Mouse (Mus musculus) adrenal gland, adult (tissue): ENCODE results near the gene Cald1.
A peak's percentile ranks its signal among the peaks of the same experiment; 100 is the strongest.

ENCODE experiments used
- DNase-seq, 2 experiments: peaks; one replicate each; pipeline ENCODE4 v3.0.0; 2022 to 2023; ENCODE audit warnings: low spot score in 1 of 2; ENCODE audit not compliant: inconsistent age in 2 of 2

Cald1 gene

DNA sequence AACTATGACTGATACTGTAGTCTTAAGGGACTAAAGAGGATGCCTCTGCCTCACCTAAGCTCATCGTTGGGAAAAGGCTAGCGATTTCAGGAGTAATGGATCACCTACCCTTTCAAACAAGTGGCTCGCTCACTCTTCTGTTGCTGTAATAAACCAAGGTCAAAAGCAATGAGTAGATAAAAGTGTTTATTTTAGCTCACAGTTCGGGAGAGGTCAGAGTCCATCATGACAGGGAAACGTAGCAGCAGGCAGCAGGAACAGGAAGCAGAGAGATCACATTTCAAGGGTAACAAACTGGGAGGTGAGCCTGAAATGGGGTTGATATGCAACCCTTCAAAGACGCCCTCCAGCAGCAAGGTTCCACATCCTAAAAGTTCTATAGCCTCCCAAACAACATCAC, 64.3 kb downstream of the Cald1 start:
- DNase-seq: no peak

DNA sequence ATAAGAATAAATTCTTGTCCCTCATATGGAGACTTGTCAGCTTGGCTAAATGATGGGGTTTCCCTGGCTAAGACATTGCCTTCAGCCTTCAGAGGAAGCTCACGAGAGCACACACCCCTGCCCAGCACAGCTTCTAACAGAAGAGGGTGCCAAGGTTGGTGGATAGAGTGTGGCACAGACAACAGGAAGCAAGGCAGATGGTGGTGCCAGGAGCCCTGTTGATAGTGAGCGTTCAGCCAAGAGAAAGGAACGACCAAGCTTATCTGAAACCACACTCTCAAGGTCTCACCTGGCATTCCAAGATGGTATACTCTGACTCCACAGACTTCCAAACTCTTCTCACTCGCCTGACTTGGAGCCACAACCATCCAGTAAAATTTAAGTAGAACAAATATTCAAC, 66.0 kb downstream of the Cald1 start:
- DNase-seq: no peak

DNA sequence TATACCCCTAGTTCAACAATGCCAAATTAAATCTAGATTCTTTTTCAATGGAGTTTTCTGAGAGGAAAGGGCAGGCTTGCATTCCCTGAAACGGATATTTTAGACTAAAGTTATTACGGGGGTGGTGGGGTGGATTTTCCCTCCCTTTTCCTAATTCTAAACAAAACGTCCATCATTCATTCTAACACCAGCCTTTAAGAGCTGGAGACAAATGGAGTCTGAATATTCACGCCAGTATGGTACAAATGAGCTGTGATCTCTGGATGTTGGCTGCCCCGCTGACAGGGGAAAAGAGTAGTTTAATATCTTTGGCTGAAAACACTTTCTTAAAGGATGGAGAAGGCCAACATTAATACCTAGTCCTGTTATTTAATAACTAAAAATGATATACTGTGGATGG, 66.4 kb downstream of the Cald1 start:
- DNase-seq: no peak

DNA sequence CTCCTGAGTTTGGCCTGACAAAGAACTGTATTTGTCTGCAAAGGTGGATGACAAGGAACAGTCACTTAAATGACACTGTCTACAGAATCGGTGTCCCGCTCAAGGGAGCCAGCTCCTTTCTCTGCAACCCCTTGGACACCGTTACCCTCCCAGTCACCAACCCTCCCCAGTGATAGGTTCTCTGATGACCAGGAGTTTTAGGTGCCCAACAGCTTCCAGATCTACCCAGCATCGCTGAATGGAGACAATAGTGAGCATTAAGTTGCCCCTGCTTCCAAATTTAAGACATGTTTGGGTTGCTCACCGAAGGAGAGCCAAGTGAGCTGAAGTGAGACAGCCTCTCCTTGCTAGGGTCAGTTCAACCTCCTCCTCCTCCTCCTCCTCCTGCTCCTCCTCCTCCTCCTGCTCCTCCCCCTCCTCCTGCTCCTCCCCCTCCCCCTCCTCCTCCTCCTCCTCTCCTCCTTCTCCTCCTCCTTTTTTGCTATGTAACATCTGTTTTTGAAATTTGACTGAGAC, 70.5 kb downstream of the Cald1 start:
- no peak for DNase-seq

DNA sequence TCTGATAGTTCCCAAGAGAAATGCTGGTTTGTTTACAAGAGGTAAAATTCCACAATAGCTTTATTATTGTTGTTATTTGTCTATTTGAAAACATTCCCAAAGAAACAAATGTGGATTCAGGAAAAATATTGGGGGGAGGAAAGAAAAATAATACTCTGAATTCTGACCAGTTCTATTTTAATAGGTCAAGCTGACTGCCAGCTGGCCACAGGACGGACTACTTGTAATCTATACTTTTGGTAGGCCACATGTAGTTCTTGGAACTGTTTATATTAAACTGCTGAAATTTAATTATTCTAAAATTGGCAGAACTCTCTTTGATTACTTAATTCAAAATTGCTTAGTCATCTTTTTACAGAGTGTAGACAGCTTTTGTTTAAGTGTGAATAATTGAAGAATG, 73.1 kb downstream of the Cald1 start:
- DNase-seq: no peak

DNA sequence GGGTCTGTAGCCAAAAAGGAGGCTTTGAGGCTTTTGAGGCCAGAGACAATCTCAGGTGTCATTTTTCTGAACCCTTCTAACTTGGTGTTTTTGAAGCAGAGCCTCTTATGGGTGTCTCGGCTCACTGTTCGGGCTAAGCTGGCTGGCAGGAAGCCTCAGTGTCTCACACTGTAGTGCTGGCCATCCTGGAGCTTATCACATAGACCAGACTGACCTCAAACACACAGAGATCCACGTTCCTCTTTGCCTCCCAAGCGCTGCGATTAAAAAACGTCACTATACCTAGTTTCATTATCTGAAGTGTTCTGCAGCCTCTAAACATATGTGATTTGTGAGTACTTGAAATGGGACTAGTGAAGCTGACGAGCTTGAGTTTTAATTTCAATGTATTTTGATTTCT, 76.1 kb downstream of the Cald1 start:
- DNase-seq: no peak

DNA sequence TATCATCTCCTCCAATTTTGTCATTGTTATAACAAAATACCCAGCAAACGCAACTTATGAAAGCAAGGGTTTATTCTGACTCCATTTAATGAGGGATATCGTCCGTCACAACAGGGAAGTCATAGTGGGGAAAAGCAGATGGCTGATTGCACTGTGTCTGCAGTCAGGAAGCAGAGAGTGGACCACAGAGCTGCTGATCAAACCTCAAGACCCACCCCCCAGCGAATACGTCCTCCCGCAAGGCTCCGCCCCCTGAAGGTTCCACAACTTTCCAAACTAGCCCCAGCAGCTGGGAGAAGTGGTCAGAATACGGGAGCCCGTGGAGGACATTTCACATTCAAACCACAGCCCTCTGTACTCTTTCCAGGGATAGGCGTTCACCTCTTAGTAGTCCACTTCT, 76.6 kb downstream of the Cald1 start:
- no peak for DNase-seq

DNA sequence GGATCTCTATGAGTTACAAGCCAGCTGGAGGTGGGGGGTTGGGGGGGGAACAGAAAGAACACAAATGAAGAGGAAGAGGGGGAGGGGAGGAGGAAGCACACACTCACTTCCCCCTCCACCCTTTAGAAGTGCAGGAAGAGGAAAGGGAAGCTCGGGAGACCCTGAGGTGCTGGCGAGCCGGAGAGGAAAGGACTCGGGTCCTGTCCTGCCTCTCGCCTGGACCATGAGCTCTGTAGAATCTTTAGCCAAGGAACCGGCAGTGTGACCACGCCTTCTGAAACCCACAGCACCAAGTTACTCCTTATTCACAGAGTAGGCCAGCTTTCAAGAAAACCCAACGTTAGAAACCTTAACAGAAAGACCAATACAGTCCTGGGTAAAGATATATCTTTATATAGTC, 83.8 kb downstream of the Cald1 start:
- DNase-seq: no peak

DNA sequence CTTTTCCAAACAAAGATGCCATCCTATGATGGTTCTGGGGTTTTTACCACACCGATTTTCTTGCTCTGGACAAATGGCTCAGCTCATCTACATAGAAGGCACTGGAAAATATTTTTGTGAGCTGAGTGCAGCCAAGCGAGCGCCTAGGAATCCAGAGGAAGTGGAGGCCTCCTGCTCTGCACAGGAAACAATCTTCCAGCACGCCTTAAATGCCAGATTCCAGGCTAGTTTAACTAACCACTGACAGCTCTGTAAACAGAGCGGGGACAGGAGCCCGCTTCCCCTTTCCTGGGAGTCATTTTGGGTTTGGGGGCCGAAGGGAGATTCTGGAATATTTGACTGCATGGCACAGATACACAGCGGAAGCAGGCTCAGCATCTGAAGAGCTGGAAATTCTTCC, 86.6 kb downstream of the Cald1 start:
- peak in 1 of 2 experiments; percentile 29 for DNase-seq

DNA sequence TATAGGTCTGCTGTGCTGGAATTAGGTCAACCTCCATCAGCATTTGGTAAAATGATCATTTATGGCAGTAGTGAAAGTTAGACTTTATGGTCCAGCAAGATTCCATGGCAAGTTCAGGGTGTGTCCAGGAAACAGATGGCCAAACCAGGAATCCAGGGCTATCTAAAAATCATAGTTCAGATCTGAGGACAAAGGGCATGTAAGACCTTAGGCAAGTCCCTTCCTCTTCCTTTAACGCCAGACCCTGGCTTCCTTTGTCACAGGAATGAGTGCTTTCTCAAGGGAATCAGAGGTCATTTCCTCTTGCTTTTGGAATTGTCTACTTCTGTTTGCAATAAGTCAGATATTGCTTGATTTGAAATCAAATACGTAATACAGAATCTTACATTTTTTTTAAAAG, 90.7 kb downstream of the Cald1 start:
- peak in 1 of 2 experiments; percentile 44 for DNase-seq

DNA sequence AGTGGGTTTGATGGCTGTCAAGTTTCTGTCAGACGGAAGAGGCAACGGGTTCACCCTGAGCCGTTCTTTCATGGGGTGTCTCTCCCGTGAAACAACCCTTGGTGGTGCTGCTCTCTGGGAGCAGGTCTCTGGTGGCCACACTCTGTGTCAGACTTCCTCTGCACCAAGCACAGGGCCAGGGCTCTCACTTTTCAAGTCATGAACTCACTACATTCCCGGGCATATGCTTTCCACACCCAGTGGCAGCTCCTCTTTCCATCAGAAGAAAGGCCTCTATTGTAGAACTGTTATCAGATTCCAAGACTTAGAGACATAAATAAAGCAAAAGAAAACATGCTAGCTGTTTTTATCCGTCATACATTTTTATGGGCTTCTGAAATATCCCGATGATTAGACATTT, 93.1 kb downstream of the Cald1 start:
- no peak for DNase-seq

DNA sequence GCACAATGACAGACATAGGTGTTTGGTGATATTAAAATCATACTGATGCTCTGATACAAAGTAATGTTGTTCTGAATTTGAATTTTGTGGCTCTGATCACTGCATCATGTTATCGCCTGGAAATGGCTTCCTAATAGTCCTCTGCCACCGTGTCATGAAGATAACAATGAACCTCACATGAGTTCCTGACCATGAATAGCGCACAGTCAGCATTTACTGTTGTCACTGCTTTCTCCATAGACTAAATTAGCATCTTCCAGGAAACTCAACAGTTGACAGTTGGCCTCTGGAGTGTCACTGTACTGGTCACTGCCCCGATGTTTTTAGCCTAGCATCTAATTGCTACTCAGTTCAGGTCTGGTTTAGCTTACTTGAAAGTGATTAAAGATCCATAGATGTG, 95.8 kb downstream of the Cald1 start:
- DNase-seq: no peak

DNA sequence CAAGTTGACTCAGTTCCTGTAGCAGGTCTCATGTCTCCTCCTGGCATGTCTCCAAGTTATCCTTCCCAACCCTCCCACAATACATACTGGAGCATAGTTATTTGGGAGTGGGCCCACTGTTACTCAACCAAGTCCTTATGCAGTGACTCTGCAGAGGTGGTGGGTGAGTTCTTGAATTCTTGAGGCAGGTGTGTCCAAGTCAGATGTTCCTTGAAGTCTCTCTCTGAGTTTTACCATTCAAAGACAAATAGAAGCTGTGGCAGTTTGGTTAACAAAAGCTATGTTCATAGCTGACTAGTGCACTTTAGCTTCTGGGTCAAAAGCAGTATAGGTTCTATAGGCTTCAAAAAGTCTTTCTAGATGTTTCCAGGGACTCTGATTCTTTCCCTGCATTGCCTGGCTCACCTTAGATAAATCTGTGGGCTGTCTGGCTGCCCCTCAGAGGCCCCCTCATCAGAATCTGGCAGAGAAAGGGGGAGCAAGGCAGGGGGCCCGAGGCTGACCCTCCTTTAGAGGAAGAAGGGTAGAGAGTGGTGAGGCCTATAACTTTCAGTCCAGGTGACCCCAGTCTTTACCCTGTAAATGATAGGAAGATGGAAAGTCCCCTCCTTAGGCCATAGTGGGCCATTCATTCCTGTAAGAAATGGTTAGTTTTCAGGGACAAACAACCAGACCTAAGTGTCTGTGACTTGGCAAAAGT, 105.3 kb downstream of the Cald1 start:
- no peak for DNase-seq

DNA sequence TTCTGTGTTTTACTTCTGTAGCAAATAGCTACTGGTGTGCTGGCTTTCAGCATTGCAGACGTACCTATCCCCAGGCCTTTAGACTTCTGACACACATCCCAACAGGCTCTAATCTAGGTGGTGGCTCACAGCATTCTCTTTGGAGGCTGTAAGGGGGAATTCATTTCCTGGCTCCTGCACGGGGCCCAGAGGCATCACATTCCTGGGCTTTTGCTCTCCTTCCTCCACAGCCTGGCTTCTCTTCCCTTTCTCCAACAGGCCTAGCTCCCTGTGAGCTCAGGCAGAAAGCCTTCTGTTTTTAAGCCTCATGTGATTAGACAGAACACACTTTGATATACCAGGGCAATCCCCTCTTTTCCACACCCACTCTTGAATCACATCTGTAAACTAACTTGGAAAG, 109.2 kb downstream of the Cald1 start:
- no peak for DNase-seq

DNA sequence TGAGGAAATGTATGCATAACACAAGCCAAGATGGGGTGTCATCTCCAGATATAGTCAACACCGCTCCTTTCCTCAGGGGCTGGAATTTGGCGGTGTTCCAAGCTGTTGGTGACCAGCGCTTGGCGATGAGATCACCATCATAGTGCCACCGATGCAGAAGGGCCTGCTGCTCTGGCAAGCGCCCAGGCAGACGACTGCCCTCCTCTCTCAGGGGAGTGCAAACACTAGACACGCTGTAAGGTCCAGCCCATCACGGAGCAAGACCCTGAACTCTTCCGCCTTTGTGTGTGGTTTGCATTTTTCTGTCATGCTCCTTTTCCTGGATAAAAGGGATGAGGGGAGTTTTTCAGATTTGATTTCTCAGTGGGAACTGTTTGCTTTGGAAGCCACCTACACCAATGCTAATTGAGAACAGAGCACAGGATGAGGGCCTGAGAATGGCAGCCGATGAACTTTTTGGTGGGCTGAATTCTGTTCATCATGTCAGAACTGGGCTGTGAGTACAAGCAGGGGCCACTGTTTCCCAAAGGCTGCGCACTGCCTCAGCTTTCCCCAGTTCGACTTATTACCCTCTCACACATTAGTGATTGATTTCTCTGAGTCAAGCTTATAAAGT, 110.5 kb downstream of the Cald1 start:
- DNase-seq: peak; percentile 53 to 76

DNA sequence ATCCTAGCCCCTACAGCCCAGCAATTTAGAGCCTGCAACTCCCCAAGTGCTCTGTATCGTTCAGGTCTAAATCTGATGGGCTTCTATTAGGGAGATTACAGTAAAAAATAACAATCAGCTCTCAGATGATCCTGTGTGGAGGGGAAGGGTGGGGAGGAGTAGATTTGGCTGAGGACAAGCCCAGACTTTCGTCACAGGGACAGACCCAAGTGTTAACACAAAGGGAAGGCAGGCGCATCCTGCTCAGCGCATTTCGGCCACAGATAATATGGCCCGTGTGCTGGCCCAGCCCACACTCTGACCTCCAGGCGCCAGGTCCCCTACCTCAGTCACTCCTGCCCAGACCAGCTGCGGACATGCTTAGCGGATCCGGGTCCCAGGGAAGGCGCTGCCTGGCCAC, 111.0 kb downstream of the Cald1 start:
- DNase-seq: peak; percentile 49 to 83

DNA sequence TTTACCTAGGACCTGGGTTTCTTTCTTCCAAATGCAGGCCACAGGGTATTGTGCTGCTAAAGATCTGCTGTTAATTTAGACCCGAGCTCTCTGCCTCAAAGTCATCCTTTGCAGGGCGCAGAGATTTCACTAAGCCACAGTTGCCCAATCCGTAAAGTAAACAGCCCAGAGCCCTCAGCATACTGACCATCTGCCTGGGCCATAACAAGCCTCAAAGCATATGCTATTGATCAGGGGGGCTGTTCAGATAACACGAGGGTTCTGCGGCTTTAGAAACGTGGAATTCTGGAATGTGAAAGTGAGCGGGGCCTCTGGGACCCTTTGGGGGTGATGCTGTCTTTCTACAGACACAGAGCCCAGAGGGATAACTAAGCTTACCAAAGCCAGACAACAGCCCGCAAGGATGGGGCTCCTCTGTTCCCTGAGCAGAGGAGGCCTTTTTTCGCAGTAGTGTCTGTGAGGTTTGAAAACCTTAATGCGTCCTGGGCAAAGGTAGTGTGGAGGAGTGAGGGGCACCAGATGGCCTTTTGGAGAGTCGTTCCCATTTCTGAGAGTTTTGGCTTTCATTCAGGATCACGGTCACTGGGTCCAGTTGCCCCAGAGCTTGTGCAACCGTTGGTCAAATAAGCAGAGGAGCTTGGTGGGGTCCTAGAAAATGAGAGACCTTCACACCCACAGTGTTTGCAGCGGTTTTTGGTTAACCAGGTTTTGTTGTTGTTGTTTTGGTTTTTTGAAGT, 111.8 kb downstream of the Cald1 start:
- peak in 1 of 2 experiments; percentile 46 for DNase-seq

DNA sequence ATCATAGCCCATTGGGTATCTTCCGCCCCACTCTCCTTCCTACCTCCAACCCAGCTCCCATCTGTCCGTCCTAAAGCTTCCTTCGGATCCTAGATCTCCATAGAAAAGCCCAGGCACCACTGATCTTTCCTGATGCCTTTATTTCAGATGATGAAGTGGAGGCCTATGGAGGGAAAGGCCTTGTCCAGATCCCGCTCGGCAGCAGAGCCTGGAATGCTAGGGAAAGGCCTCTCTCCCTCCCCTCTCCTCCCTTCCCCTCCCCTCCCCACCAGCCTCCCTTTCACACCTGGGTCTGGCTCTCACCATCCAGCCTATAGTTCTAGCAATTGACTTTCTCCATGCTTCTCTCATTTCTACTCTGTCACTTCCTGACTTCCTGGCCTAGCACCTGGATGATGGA, 112.5 kb downstream of the Cald1 start:
- no peak for DNase-seq

DNA sequence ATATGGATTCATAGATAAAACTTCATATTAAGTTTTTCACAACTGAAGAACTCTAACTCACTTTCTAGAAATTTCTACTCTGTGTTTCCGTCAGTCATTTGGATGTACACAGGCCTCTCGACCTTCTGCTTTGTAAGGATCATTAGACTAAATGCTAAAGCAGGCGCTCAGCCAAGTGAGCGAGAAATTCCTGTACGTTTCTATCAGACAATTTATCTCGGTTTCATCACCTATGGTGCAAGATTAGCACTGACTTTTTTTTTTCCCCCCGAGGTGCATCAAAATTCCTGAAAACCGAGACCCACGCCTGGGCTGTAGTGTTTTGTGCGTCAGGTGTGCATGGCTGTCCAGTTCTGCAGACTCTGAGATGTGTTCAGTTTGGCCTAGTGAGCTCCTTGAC, 113.3 kb downstream of the Cald1 start:
- DNase-seq: no peak

DNA sequence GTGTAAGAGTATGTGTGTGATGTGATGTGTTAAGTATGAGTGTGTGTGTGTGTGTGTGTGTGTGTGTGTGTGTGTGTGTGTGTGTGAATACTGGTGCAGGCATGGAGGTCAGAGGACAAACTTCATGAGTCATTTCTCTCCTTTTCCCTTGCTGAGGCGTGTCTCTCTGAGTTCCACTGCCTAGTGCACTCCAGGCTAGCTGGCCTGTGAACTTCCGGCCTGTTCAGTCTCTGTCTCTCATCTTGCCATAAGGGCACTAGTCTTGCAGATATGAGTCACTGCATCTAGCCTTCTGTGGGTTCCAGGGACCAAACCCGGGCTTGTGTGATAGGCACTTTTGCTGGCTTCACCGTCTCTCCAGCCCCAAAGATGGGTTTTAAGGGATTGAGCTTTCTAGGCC, 114.9 kb downstream of the Cald1 start:
- DNase-seq: no peak

DNA sequence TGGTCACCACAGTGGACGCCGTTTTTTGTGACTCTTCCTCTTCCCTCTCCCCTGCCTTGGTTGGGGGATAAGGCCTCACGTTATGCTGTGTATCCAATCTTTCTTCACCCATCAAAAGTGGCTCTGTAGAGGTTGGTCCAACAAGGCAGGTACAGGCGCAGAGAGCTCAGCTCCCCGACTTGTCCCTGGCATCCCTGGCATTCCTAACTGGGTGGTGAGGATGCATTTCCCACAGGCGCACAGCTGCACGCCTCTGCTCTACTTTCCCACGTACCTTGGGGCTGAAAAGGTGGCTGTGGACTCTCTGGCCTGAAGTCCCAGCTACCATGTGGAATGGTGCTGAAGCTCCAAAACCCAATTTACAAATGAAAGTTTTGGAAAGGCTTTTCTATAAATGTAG, 115.5 kb downstream of the Cald1 start:
- DNase-seq: no peak

DNA sequence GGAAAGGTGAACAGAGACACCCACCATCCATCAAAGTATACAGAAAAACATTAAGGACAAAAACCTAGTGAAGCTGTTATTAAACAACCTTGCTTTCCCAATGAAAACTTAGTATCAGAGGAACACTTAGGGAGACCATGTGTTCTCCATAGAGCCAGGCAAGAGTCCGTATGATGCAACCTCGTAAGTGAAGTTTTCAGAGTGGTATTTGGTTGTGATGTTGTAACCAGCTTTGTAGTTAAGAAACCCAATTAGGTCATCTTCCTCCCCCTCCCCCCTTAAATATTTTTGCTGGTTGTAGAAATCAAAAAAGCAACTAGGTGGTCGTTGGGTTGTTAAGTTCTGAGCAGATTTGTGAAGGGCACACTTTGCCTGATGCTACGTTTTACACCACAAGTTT, 116.3 kb downstream of the Cald1 start:
- no peak for DNase-seq
